Mouse (Mus musculus) C2C12 (cell line): ENCODE results near the gene Acot7. TPM values are rescaled to one million over a fixed set of nuclear protein-coding genes. Genes with fewer than 3 reads are reported as not detected.
A peak's percentile ranks its signal among the peaks of the same experiment; 100 is the strongest.

ENCODE experiments used
- H3K27me3 ChIP-seq: one replicate; pipeline ENCODE4 v1.6.1; 2011; ENCODE audit not compliant: control insufficient read depth, insufficient read depth, insufficient read length
- H3K36me3 ChIP-seq: one replicate; pipeline ENCODE4 v1.6.1; 2011; ENCODE audit not compliant: control insufficient read depth, insufficient read depth
- H3K4me3 ChIP-seq: one replicate; pipeline ENCODE4 v1.5.1; 2011; ENCODE audit warnings: mild to moderate bottlenecking, control low read depth; ENCODE audit not compliant: poor library complexity, insufficient read depth, severe bottlenecking
- H3K79me2 ChIP-seq: one replicate; pipeline ENCODE4 v1.6.1; 2011; ENCODE audit not compliant: control insufficient read depth, insufficient read depth
- H3K79me3 ChIP-seq: one replicate; pipeline ENCODE4 v1.6.1; 2011; ENCODE audit warnings: low read depth, control low read depth
- H3ac ChIP-seq: one replicate; pipeline ENCODE3; 2011; ENCODE audit warnings: low read depth; ENCODE audit not compliant: control insufficient read depth, insufficient read length
- CEBPB ChIP-seq: IDR thresholded peaks from one replicate; pipeline ENCODE4 v1.6.1; 2011; ENCODE audit warnings: low read depth, mild to moderate bottlenecking, control low read depth, moderate library complexity
- CTCF ChIP-seq: IDR thresholded peaks from one replicate; pipeline ENCODE4 v1.5.1; 2011; ENCODE audit not compliant: control insufficient read depth, insufficient read depth, insufficient read length
- FOSL1 ChIP-seq: IDR thresholded peaks from one replicate; pipeline ENCODE4 v1.8.0; 2011; ENCODE audit warnings: mild to moderate bottlenecking, low read length; ENCODE audit not compliant: poor library complexity, insufficient read depth, severe bottlenecking
- MAX ChIP-seq: IDR thresholded peaks from one replicate; pipeline ENCODE4 v1.6.1; 2011; ENCODE audit warnings: mild to moderate bottlenecking, control low read depth
- MYOD1 ChIP-seq: IDR thresholded peaks from one replicate; pipeline ENCODE4 v1.6.1; 2011; ENCODE audit warnings: low read depth; ENCODE audit not compliant: control insufficient read depth, insufficient read length
- MYOG ChIP-seq: IDR thresholded peaks from one replicate; pipeline ENCODE4 v1.6.1; 2011; ENCODE audit not compliant: control insufficient read depth, insufficient read length; ENCODE audit errors: extremely low read depth
- USF1 ChIP-seq: IDR thresholded peaks from one replicate; pipeline ENCODE4 v1.6.1; 2011; ENCODE audit warnings: low read depth, mild to moderate bottlenecking, control low read depth, moderate library complexity
- polyA plus RNA-seq: library from polyadenylated mRNA; unstranded; fragments of >200 nt; fragmentation: generic; extraction: Trizol; gene quantifications from one replicate; pipeline ENCODE4 v1.2.1, GENCODE M21; 2012; ENCODE audit warnings: missing spikeins

Acot7 gene
- polyA plus RNA-seq, 1 experiment: 344 TPM

DNA sequence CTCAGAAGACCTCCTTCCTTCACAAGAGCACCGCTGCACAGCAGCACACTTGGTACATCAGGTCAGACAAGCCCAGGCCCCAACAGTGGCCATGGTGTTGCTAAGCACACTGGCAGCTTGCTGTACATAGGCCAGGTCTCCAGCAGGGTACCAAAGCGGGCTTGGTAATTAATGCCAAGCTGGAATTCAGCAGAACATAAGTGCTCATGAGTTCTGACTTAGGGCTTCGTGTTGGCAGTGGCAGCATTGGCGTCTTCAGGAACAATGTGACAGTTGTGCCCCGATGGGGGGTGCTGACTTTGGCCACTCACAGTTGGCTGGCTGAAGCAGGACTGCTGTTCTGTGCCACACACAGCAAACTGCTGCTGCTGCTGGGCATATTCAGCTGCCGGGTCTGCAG, 126.8 kb downstream of the Acot7 start:
- Histone ChIP-seq H3K79me3 (no peaks in the 10 kb centered on the region), H3K27me3 (no peaks in the 10 kb centered on the region), H3K36me3 (peaks cover 45% of the 10 kb centered on the region), H3K4me3 (no peak overlapping the region), H3ac (no peak overlapping the region), H3K79me2 (peaks cover 1% of the 10 kb centered on the region)
- TF ChIP-seq MAX (no peak), CEBPB (no peak), MYOG (no peak), MYOD1 (no peak), CTCF (no peak), USF1 (no peak), FOSL1 (no peak)

- Histone ChIP-seq H3ac (no peak overlapping the region), H3K79me3 (no peaks in the 10 kb centered on the region), H3K27me3 (no peaks in the 10 kb centered on the region), H3K36me3 (peaks cover 32% of the 10 kb centered on the region), H3K79me2 (no peaks in the 10 kb centered on the region), H3K4me3 (no peak overlapping the region)
- TF ChIP-seq CTCF (no peak), FOSL1 (no peak), MYOD1 (no peak), MAX (no peak), MYOG (no peak), USF1 (no peak)
Measured at GRCm38 (mm10) chr4:152305991-152306390, 128.1 kb downstream of the Acot7 start.

- Histone ChIP-seq H3K4me3 (no peak overlapping the region), H3K79me2 (no peaks in the 10 kb centered on the region), H3ac (no peak overlapping the region), H3K79me3 (no peaks in the 10 kb centered on the region), H3K27me3 (no peaks in the 10 kb centered on the region), H3K36me3 (peaks cover 17% of the 10 kb centered on the region)
- TF ChIP-seq CEBPB: no peak
- no peak for TF ChIP-seq CTCF
- TF ChIP-seq MYOG: no peak
- no peak for TF ChIP-seq MYOD1
- no peak for TF ChIP-seq FOSL1
- no peak for TF ChIP-seq USF1
- TF ChIP-seq MAX: no peak
Measured at GRCm38 (mm10) chr4:152307542-152307941, 129.6 kb downstream of the Acot7 start.

GRCm38 (mm10) chr4:152312186-152312585, 134.3 kb downstream of the Acot7 start:
- Histone ChIP-seq H3K4me3 (no peak overlapping the region), H3K36me3 (no peaks in the 10 kb centered on the region), H3ac (no peak overlapping the region), H3K79me2 (no peaks in the 10 kb centered on the region), H3K27me3 (peaks cover 23% of the 10 kb centered on the region), H3K79me3 (no peaks in the 10 kb centered on the region)
- TF ChIP-seq USF1 (no peak), FOSL1 (no peak), MYOD1 (no peak), CTCF (no peak), MYOG (no peak)

DNA sequence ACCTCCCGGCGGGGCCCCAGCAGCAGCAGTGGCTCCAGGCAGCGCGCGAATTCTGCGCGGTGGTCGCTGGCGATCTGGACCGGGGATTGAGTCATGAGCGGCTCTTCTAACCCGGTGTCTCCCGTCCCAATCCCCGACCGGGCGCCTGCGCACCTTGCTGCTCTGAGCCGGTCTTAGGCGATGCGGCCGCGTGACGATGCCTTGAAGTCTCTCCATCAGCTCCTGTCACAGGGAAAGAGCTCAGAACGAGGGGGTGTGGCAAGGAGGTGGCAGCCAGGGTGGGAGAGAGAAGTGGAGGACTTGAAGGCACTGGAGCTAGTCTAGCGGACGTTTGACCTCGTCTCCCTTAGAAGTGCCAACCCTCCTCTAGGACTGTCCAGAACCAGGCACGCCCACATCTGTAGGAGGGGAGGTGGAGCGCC, 135.3 kb downstream of the Acot7 start:
- H3K79me3 ChIP-seq: no peaks in the 10 kb centered on the region
- H3K4me3 ChIP-seq: no peak overlapping the region
- H3K27me3 ChIP-seq: peaks cover 23% of the 10 kb centered on the region
- no peaks in the 10 kb centered on the region for H3K36me3 ChIP-seq
- no peaks in the 10 kb centered on the region for H3K79me2 ChIP-seq
- peak overlapping the region; percentile 22 for H3ac ChIP-seq
- TF ChIP-seq MYOG (no peak), CTCF (no peak), USF1 (no peak), FOSL1 (no peak), CEBPB (no peak), MAX (no peak), MYOD1 (no peak)

GRCm38 (mm10) chr4:152313934-152314333, 136.0 kb downstream of the Acot7 start:
- no peak overlapping the region for H3ac ChIP-seq
- H3K79me2 ChIP-seq: no peaks in the 10 kb centered on the region
- H3K79me3 ChIP-seq: no peaks in the 10 kb centered on the region
- no peak for TF ChIP-seq MYOD1
- TF ChIP-seq FOSL1: no peak
- no peak for TF ChIP-seq MYOG
- no peak for TF ChIP-seq USF1
- no peak for TF ChIP-seq MAX
- no peak for TF ChIP-seq CEBPB
- no peak for TF ChIP-seq CTCF
- peaks cover 23% of the 10 kb centered on the region for H3K27me3 ChIP-seq
- no peaks in the 10 kb centered on the region for H3K36me3 ChIP-seq
- no peak overlapping the region for H3K4me3 ChIP-seq
